Mouse (Mus musculus): ENCODE measurements around the gene Gabpb2. TPM values are rescaled to one million over a fixed set of nuclear protein-coding genes. Genes with fewer than 3 reads are reported as not detected.

The Gabpb2 gene
- total and polyA plus RNA-seq, 2 experiments from 2014 or later: 3.1 to 6.6 TPM

GRCm38 (mm10) chr3:95243086-95243485 is 25.4 kb upstream of the Gabpb2 start:
- ATAC-seq (ENCODE audit: insufficient read depth, low read depth) (no peak), DNase-seq (ENCODE audit: low spot score) (no peak)
- Histone ChIP-seq H3K36me3 (replicated peaks; ENCODE audit: control insufficient read depth, insufficient read depth, low read length) (no peaks in the 10 kb centered on the region), H3K27ac (ENCODE audit: low read depth) (no peak overlapping the region), H3K9ac (replicated peaks; ENCODE audit: low read depth, low read length) (no peak overlapping the region), H3K4me3 (ENCODE audit: low read depth, low read length) (no peak overlapping the region), H3K9me3 (replicated peaks; ENCODE audit: control insufficient read depth, low read length) (no peaks in the 10 kb centered on the region), H3K4me2 (ENCODE audit: low read depth, low read length) (no peak overlapping the region), H3K4me1 (ENCODE audit: control insufficient read depth, insufficient read depth) (0 out of 2 replicates have a peak, but pooled peaks cover under 1% of the 10 kb centered on the region), H3K27me3 (ENCODE audit: control insufficient read depth, insufficient read depth, low read length) (no peaks in the 10 kb centered on the region)
- TF ChIP-seq EP300 (IDR thresholded peaks at IDR 0.05; ENCODE audit: low read depth): no peak
- no peak for TF ChIP-seq CTCF (IDR thresholded peaks at IDR 0.05; ENCODE audit: low read depth)
- 63% methylated on average over 2 of the region's 2 CpGs for WGBS

GRCm38 (mm10) chr3:95241498-95241897 is 23.8 kb upstream of the Gabpb2 start, which contains the start of gene Gm128:
Gm128 (minus strand) TSS chr3:95241598.
- Histone ChIP-seq H3K36me3 (replicated peaks; ENCODE audit: control insufficient read depth, insufficient read depth, low read length) (peaks cover 4% of the 10 kb centered on the region), H3K9ac (replicated peaks; ENCODE audit: low read depth, low read length) (peak within 1 kb of the TSS; percentile 19; the same call in 1 of the 2 replicates), H3K4me1 (ENCODE audit: control insufficient read depth, insufficient read depth) (0 out of 2 replicates have a peak, but pooled peaks cover 5% of the 10 kb centered on the region), H3K4me3 (ENCODE audit: low read depth, low read length) (no peak within 1 kb of the TSS), H3K27ac (ENCODE audit: low read depth) (no peak within 1 kb of the TSS), H3K9me3 (replicated peaks; ENCODE audit: control insufficient read depth, low read length) (no peaks in the 10 kb centered on the region), H3K27me3 (ENCODE audit: control insufficient read depth, insufficient read depth, low read length) (no peaks in the 10 kb centered on the region), H3K4me2 (ENCODE audit: low read depth, low read length) (no peak within 1 kb of the TSS)
- DNase-seq (ENCODE audit: low spot score) (no peak), ATAC-seq (ENCODE audit: insufficient read depth, low read depth) (no peak)
- no peak for TF ChIP-seq EP300 (IDR thresholded peaks at IDR 0.05; ENCODE audit: low read depth)
- no peak for TF ChIP-seq CTCF (IDR thresholded peaks at IDR 0.05; ENCODE audit: low read depth)
- 75% methylated on average over 7 of the region's 7 CpGs for WGBS

- DNase-seq (ENCODE audit: low spot score) (no peak), ATAC-seq (ENCODE audit: insufficient read depth, low read depth) (peak; percentile 8; the same call in 1 of the 2 replicates)
- Histone ChIP-seq H3K9me3 (replicated peaks; ENCODE audit: control insufficient read depth, low read length) (no peaks in the 10 kb centered on the region), H3K9ac (replicated peaks; ENCODE audit: low read depth, low read length) (peak overlapping the region; percentile 19; the same call in 1 of the 2 replicates), H3K27me3 (ENCODE audit: control insufficient read depth, insufficient read depth, low read length) (no peaks in the 10 kb centered on the region), H3K4me3 (ENCODE audit: low read depth, low read length) (no peak overlapping the region), H3K4me1 (ENCODE audit: control insufficient read depth, insufficient read depth) (0 out of 2 replicates have a peak, but pooled peaks cover 5% of the 10 kb centered on the region), H3K4me2 (ENCODE audit: low read depth, low read length) (no peak overlapping the region), H3K27ac (ENCODE audit: low read depth) (no peak overlapping the region), H3K36me3 (replicated peaks; ENCODE audit: control insufficient read depth, insufficient read depth, low read length) (peaks cover 10% of the 10 kb centered on the region)
- TF ChIP-seq EP300 (IDR thresholded peaks at IDR 0.05; ENCODE audit: low read depth): no peak
- no peak for TF ChIP-seq CTCF (IDR thresholded peaks at IDR 0.05; ENCODE audit: low read depth)
- 37% methylated on average over 17 of the region's 17 CpGs for WGBS
Observed at GRCm38 (mm10) chr3:95240900-95241299, 23.2 kb upstream of the Gabpb2 start.

DNA sequence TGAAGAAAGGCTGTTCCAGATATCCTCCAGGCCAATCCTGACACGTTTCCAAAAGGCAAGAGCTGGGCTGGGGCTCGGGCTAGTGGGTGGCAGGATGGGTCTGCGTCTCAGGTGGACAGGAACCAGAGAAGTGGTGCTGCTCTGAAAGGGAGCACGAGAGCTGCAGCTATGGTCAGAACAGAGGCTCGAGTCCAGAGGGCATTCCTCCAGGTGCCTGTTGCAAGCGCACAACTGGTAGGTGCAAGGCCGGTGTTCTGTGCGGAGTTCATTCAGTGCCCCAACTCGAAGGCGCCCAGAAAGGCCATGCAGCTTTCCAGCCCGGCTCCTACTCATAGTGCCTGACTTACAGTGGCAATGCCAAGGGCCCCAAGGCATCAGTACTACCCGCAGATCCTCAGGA is 22.3 kb upstream of the Gabpb2 start:
- H3K4me3 ChIP-seq (ENCODE audit: low read depth, low read length): no peak overlapping the region
- ATAC-seq (ENCODE audit: insufficient read depth, low read depth) (no peak), DNase-seq (ENCODE audit: low spot score) (no peak)
- TF ChIP-seq EP300 (IDR thresholded peaks at IDR 0.05; ENCODE audit: low read depth) (no peak), CTCF (IDR thresholded peaks at IDR 0.05; ENCODE audit: low read depth) (no peak)
- peaks cover 20% of the 10 kb centered on the region for H3K36me3 ChIP-seq (replicated peaks; ENCODE audit: control insufficient read depth, insufficient read depth, low read length)
- no peak overlapping the region for H3K27ac ChIP-seq (ENCODE audit: low read depth)
- WGBS: 85% methylated on average over 12 of the region's 12 CpGs
- no peak overlapping the region for H3K4me2 ChIP-seq (ENCODE audit: low read depth, low read length)
- H3K9me3 ChIP-seq (replicated peaks; ENCODE audit: control insufficient read depth, low read length): no peaks in the 10 kb centered on the region
- no peaks in the 10 kb centered on the region for H3K27me3 ChIP-seq (ENCODE audit: control insufficient read depth, insufficient read depth, low read length)
- H3K4me1 ChIP-seq (ENCODE audit: control insufficient read depth, insufficient read depth): 0 out of 2 replicates have a peak, but pooled peaks cover 5% of the 10 kb centered on the region
- no peak overlapping the region for H3K9ac ChIP-seq (replicated peaks; ENCODE audit: low read depth, low read length)

GRCm38 (mm10) chr3:95239022-95239421 is 21.3 kb upstream of the Gabpb2 start:
- peaks cover 29% of the 10 kb centered on the region for H3K36me3 ChIP-seq (replicated peaks; ENCODE audit: control insufficient read depth, insufficient read depth, low read length)
- no peaks in the 10 kb centered on the region for H3K9me3 ChIP-seq (replicated peaks; ENCODE audit: control insufficient read depth, low read length)
- H3K4me1 ChIP-seq (ENCODE audit: control insufficient read depth, insufficient read depth): 0 out of 2 replicates have a peak, but pooled peaks cover 5% of the 10 kb centered on the region
- TF ChIP-seq CTCF (IDR thresholded peaks at IDR 0.05; ENCODE audit: low read depth): no peak
- no peak for TF ChIP-seq EP300 (IDR thresholded peaks at IDR 0.05; ENCODE audit: low read depth)
- H3K27me3 ChIP-seq (ENCODE audit: control insufficient read depth, insufficient read depth, low read length): no peaks in the 10 kb centered on the region
- no peak for DNase-seq (ENCODE audit: low spot score)
- no peak overlapping the region for H3K27ac ChIP-seq (ENCODE audit: low read depth)
- WGBS: 71% methylated on average over 6 of the region's 6 CpGs
- no peak overlapping the region for H3K4me2 ChIP-seq (ENCODE audit: low read depth, low read length)
- H3K9ac ChIP-seq (replicated peaks; ENCODE audit: low read depth, low read length): no peak overlapping the region
- no peak overlapping the region for H3K4me3 ChIP-seq (ENCODE audit: low read depth, low read length)
- ATAC-seq (ENCODE audit: insufficient read depth, low read depth): no peak
